Mouse (Mus musculus): ENCODE results near the gene Sdk1. TPM values are rescaled to one million over a fixed set of nuclear protein-coding genes. Genes with fewer than 3 reads are reported as not detected.

Sdk1 gene
- polyA plus RNA-seq, 1 experiment from 2014 or later: 1.0 TPM

GRCm38 (mm10) chr5:142001131-142001530 lies 759.8 kb downstream of the Sdk1 start:
- Histone ChIP-seq H3K27me3 (ENCODE audit: insufficient read depth, low read length) (no peaks in the 10 kb centered on the region), H3K36me3 (ENCODE audit: insufficient read depth) (no peaks in the 10 kb centered on the region), H3K27ac (ENCODE audit: low read depth) (no peak overlapping the region), H3K9me3 (ENCODE audit: low read depth, low read length) (no peaks in the 10 kb centered on the region), H3K4me1 (ENCODE audit: insufficient read depth) (no peaks in the 10 kb centered on the region), H3K4me2 (no peak overlapping the region), H3K9ac (no peak overlapping the region), H3K4me3 (ENCODE audit: low read depth, low read length) (no peak overlapping the region)
- DNase-seq: no peak
- WGBS: 36% methylated on average over 6 of the region's 6 CpGs
- TF ChIP-seq CTCF (IDR thresholded peaks at IDR 0.05; ENCODE audit: low read depth): no peak
- no peak for ATAC-seq (ENCODE audit: insufficient read depth)

- no peak overlapping the region for H3K27ac ChIP-seq (ENCODE audit: low read depth)
These were observed 760.7 kb downstream of the Sdk1 start for GRCm38 (mm10) chr5:142001973-142002372.

GRCm38 (mm10) chr5:142010189-142010588 lies 768.9 kb downstream of the Sdk1 start:
- H3K9ac ChIP-seq: no peak overlapping the region
- no peak for ATAC-seq (ENCODE audit: insufficient read depth)
- H3K27me3 ChIP-seq (ENCODE audit: insufficient read depth, low read length): no peaks in the 10 kb centered on the region
- no peak for DNase-seq
- no peaks in the 10 kb centered on the region for H3K9me3 ChIP-seq (ENCODE audit: low read depth, low read length)
- no peak overlapping the region for H3K4me3 ChIP-seq (ENCODE audit: low read depth, low read length)
- no peak for TF ChIP-seq CTCF (IDR thresholded peaks at IDR 0.05; ENCODE audit: low read depth)
- no peaks in the 10 kb centered on the region for H3K4me1 ChIP-seq (ENCODE audit: insufficient read depth)
- no peak overlapping the region for H3K4me2 ChIP-seq
- H3K27ac ChIP-seq (ENCODE audit: low read depth): no peak overlapping the region
- no peaks in the 10 kb centered on the region for H3K36me3 ChIP-seq (ENCODE audit: insufficient read depth)
- WGBS: 10% methylated on average over 3 of the region's 3 CpGs

More at GRCm38 (mm10) chr5:142001973-142002372, 760.7 kb downstream of the Sdk1 start:
- Histone ChIP-seq H3K9me3 (ENCODE audit: low read depth, low read length) (no peaks in the 10 kb centered on the region), H3K4me1 (ENCODE audit: insufficient read depth) (no peaks in the 10 kb centered on the region), H3K36me3 (ENCODE audit: insufficient read depth) (no peaks in the 10 kb centered on the region), H3K4me2 (no peak overlapping the region), H3K4me3 (ENCODE audit: low read depth, low read length) (no peak overlapping the region), H3K9ac (no peak overlapping the region), H3K27me3 (ENCODE audit: insufficient read depth, low read length) (no peaks in the 10 kb centered on the region)
- WGBS: 64% methylated on average over 3 of the region's 3 CpGs
- no peak for ATAC-seq (ENCODE audit: insufficient read depth)
- DNase-seq: no peak
- no peak for TF ChIP-seq CTCF (IDR thresholded peaks at IDR 0.05; ENCODE audit: low read depth)

- Histone ChIP-seq H3K4me2 (no peak overlapping the region), H3K27me3 (ENCODE audit: insufficient read depth, low read length) (no peaks in the 10 kb centered on the region), H3K9me3 (ENCODE audit: low read depth, low read length) (no peaks in the 10 kb centered on the region), H3K4me3 (ENCODE audit: low read depth, low read length) (no peak overlapping the region), H3K4me1 (ENCODE audit: insufficient read depth) (no peaks in the 10 kb centered on the region), H3K36me3 (ENCODE audit: insufficient read depth) (no peaks in the 10 kb centered on the region), H3K27ac (ENCODE audit: low read depth) (no peak overlapping the region), H3K9ac (no peak overlapping the region)
- ATAC-seq (ENCODE audit: insufficient read depth) (no peak), DNase-seq (no peak)
- no peak for TF ChIP-seq CTCF (IDR thresholded peaks at IDR 0.05; ENCODE audit: low read depth)
- WGBS: 83% methylated on average over 7 of the region's 7 CpGs
These were observed 775.7 kb downstream of the Sdk1 start for GRCm38 (mm10) chr5:142017001-142017400.

- no peaks in the 10 kb centered on the region for H3K4me1 ChIP-seq (ENCODE audit: insufficient read depth)
- ATAC-seq (ENCODE audit: insufficient read depth): peak; percentile 44; the same call in 1 of the 2 replicates
- no peaks in the 10 kb centered on the region for H3K9me3 ChIP-seq (ENCODE audit: low read depth, low read length)
- no peak for TF ChIP-seq CTCF (IDR thresholded peaks at IDR 0.05; ENCODE audit: low read depth)
- no peak overlapping the region for H3K27ac ChIP-seq (ENCODE audit: low read depth)
- no peak overlapping the region for H3K4me3 ChIP-seq (ENCODE audit: low read depth, low read length)
- no peak overlapping the region for H3K9ac ChIP-seq
- no peaks in the 10 kb centered on the region for H3K27me3 ChIP-seq (ENCODE audit: insufficient read depth, low read length)
- no peaks in the 10 kb centered on the region for H3K36me3 ChIP-seq (ENCODE audit: insufficient read depth)
- peak; percentile 23 for DNase-seq
- no peak overlapping the region for H3K4me2 ChIP-seq
- WGBS: 57% methylated on average over 4 of the region's 4 CpGs
These were observed 781.7 kb downstream of the Sdk1 start for GRCm38 (mm10) chr5:142022877-142023580.

- 56% methylated on average over 12 of the region's 12 CpGs for WGBS
- no peaks in the 10 kb centered on the region for H3K27me3 ChIP-seq (ENCODE audit: insufficient read depth, low read length)
- no peak for ATAC-seq (ENCODE audit: insufficient read depth)
- H3K4me2 ChIP-seq: no peak overlapping the region
- H3K9ac ChIP-seq: no peak overlapping the region
- H3K36me3 ChIP-seq (ENCODE audit: insufficient read depth): no peaks in the 10 kb centered on the region
- peak; percentile 15 for DNase-seq
- H3K4me1 ChIP-seq (ENCODE audit: insufficient read depth): no peaks in the 10 kb centered on the region
- TF ChIP-seq CTCF (IDR thresholded peaks at IDR 0.05; ENCODE audit: low read depth): no peak
- no peak overlapping the region for H3K4me3 ChIP-seq (ENCODE audit: low read depth, low read length)
- no peak overlapping the region for H3K27ac ChIP-seq (ENCODE audit: low read depth)
- no peaks in the 10 kb centered on the region for H3K9me3 ChIP-seq (ENCODE audit: low read depth, low read length)
These were observed 783.2 kb downstream of the Sdk1 start for GRCm38 (mm10) chr5:142024448-142024847.

- 81% methylated on average over 9 of the region's 9 CpGs for WGBS
- H3K27ac ChIP-seq (ENCODE audit: low read depth): no peak overlapping the region
- TF ChIP-seq CTCF (IDR thresholded peaks at IDR 0.05; ENCODE audit: low read depth): no peak
- H3K4me2 ChIP-seq: no peak overlapping the region
- peak; percentile 21 for DNase-seq
- no peak for ATAC-seq (ENCODE audit: insufficient read depth)
- no peak overlapping the region for H3K9ac ChIP-seq
- no peaks in the 10 kb centered on the region for H3K4me1 ChIP-seq (ENCODE audit: insufficient read depth)
- no peaks in the 10 kb centered on the region for H3K9me3 ChIP-seq (ENCODE audit: low read depth, low read length)
- H3K36me3 ChIP-seq (ENCODE audit: insufficient read depth): no peaks in the 10 kb centered on the region
- H3K27me3 ChIP-seq (ENCODE audit: insufficient read depth, low read length): no peaks in the 10 kb centered on the region
- no peak overlapping the region for H3K4me3 ChIP-seq (ENCODE audit: low read depth, low read length)
These were observed 795.2 kb downstream of the Sdk1 start for GRCm38 (mm10) chr5:142036536-142036935.
